In the genomic region with DNA sequence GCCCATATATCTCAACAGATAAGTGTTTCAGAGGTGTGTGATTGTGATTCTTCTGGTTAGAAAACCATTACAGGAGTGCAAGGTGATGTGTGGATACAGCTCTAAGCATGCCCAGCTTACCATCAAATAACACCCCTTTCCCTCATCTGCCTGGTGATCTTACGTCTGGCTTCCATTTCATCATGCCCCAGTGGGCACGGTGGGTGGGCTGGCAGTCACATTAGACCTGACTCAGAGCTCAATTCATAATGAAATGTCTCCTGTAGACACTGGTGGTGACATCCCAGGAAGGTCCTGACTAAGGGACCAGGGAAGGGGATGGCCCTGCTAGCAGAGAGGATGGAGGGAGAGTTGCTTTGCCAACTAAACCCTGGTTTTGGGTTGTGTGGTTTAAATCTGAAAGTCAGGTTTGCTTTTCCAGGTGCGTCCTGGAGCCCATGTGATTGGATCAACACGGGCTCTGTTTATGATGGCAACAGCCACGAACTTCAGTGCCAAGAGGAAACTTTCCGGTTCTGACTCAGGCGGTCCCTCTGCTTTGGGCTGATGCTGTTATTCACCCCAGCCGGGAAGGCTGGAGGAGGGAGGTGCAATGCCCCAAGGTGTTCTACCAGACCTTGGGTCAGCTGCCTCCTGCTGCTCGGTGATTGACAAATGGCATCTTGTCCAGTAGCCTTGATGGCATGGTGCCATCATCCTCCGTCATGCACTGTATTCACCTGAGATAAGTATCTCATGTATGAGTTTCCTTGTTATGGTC, we compare ENCODE assay signal across 17 mouse cellular contexts.
"Had no signal": no experiment of that assay in that cellular context is flagged by ENCODE, and none has a peak within 500 bp of the region (broad histone marks: within the 10 kb centered on the region; RNA-seq: fewer than 3 reads in every experiment).

No protein-coding gene starts in this region.

- H3K27me3 ChIP-seq: liver, embryonic 13.5 days had no signal

- ATAC-seq: liver, postnatal 0 days; midbrain, embryonic 16.5 days had no signal

- H3K36me3 ChIP-seq: liver, embryonic 13.5 days; lung, embryonic 15.5 days; neural tube, embryonic 13.5 days had no signal

- H3K27ac ChIP-seq: kidney, postnatal 0 days; layer of hippocampus, adult 2 months; liver, embryonic 13.5 days; lung, embryonic 15.5 days; macrophage; neural tube, embryonic 13.5 days had no signal

- H3K4me2 ChIP-seq: liver, embryonic 13.5 days; lung, embryonic 15.5 days; midbrain, embryonic 11.5 days; neural tube, embryonic 13.5 days had no signal

- H3K4me1 ChIP-seq: liver, embryonic 13.5 days; lung, embryonic 15.5 days; neural tube, embryonic 13.5 days had no signal

- H3K9me3 ChIP-seq: liver, embryonic 13.5 days; lung, embryonic 15.5 days; megakaryocyte, embryonic 14.5 days; neural tube, embryonic 13.5 days had no signal

- H3K4me3 ChIP-seq: layer of hippocampus, adult 2 months; liver, embryonic 13.5 days; lung, embryonic 15.5 days; megakaryocyte, embryonic 14.5 days; neural tube, embryonic 13.5 days had no signal

- DNase-seq: kidney, postnatal 4 days; left cerebral cortex, postnatal 4 days; liver; liver, embryonic 13.5 days; liver, postnatal 0 days; lung, postnatal 14 days; right cerebral cortex, adult 18-20 months; right cerebral cortex, postnatal 25 days; thymus, postnatal 36 days had no signal

- H3K9ac ChIP-seq: liver, embryonic 13.5 days; liver, postnatal 0 days; lung, embryonic 15.5 days; neural tube, embryonic 13.5 days had no signal
